Mouse (Mus musculus): Measurements from ENCODE around the gene Gucy1b2.
A peak's percentile ranks its signal among the peaks of the same experiment; 100 is the strongest.

Gucy1b2 gene

DNA sequence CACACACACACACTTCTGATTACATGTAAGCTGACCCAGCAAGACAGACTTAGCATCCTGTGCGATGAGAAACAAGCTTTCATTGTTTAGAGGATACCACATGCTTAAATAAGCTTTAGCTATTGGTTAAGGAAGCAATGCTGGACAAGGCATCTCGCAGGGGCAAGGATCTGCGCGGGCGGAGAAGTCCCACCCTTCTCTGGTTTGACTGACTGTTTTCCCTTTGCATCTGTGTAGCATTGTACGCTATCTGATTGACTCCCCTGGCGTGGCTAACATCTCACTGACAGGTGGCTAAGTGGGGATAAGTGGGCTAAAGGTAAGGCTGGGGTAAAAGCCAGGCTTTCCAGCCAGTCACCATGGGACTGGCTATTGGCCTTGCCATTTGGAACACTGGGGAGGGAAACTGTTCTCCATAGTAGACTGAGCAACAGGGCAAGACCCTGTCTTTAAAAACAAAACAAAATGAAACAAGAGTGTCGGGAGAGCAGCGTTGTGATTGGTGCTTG, at the start of gene Gucy1b2:
Gene Gucy1b2 (minus strand): TSS at position 51 of the 509 bp plus-strand sequence.
- no peak for DNase-seq (ENCODE audit: extremely low read depth, low read depth)

DNA sequence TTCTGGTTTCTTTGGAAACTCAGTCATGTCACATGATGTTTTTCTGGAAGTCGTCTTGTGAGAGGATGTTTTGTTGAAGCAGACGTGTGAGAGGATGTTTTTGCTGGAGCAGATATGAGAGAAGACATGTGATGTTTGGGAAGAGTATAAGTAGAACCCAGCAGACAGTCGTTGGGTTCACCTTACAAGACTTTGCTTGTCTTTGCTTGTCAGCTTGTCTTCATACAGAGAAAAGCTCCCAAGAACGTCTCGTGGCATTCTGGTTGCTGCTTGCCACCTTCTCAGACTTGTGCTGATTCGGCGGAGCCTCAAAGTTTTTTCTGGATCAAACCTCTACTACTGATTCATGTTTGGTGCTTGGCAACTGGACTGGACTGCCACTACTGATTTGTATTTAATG, 41.3 kb upstream of the Gucy1b2 start:
- no peak for DNase-seq (ENCODE audit: extremely low read depth, low read depth)

DNA sequence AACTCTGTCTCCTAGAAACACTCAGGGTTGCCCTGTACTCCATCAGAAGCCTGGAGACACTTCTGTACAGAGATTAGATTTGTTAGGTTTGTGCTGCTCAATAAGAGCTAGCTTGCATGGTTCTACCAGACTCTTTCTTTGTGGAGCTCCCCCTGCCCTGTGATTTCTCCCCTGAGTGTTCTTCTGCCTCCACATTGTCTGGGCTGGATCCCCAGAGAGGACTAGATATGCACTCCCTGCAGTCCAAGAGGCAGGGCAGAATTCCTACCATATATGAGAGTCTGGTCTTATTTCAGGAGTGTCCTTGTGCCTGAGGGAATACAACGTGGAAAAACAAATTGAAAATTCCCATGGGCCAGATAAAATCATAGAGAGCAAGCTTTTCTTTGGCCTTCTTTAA, 40.4 kb upstream of the Gucy1b2 start:
- no peak for DNase-seq (ENCODE audit: extremely low read depth, low read depth)

DNA sequence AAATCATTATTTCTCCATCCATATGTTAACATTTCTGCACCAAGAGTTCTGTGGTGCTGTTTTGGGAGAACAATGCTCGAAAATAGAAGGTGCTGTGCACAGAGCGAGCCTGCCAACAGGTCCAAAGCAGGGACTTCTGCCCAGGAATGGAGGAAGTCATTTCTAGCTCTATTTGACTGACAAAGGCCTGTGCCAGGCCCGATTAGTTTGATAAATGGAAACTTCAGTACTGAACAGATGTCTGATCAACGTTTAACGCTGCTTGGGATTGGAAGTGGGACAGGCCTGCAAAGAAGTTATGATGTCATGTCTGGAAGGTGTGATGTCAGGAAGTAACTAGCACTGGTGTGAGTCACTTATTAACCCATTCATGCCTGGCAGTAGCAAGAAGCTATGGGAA, 37.4 kb upstream of the Gucy1b2 start:
- DNase-seq (ENCODE audit: extremely low read depth, low read depth): no peak

DNA sequence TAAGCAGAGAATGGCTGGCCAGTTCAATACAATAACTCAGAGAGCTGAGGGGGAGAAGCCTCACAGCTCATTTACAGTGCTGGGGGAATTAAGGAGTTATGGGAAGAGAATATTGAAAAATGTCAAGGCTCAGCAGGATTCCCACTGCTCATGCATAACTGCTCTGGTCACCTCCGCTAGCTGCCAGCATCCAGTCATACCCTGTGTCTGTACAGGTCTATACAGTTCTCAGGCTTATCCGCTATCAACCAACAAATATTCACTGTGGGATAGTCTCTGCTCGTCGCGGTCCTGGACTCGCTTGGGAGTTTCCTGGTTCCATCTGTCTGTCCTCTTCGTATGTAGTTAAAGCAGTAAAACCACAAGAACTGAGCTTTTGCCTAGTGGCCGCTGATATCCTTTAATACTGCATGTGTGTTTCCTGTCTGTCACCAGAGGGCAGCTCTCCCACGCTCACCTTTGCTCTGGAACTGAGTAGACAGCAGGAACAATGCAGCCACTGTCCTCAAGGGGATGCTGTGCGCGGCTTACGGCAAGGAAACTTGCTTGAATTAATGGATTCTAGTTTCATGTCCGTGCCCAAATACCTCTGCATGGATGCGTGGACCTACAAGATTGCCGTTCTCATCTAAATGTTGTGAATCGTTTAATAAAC, 36.2 kb upstream of the Gucy1b2 start:
- DNase-seq (ENCODE audit: extremely low read depth, low read depth): peak; percentile 2

DNA sequence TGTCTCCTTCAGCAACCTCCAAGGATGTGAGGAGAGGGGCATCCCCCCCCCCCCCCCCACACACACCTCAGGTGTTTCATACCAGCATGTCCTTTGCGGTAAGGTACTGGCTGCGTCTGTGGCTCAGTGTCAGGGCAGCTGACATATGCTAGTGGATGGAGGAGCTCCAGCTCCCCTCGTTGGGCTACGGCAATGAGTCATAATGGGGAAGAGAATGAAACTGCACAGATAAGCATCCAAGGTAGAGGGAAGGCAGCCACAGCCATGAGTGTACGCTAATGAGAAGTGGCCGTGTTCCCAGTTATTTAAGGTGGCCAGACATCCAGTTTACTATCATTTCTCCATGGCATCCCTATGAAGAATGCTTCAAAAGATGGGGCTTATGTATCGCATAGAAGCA, 32.2 kb upstream of the Gucy1b2 start:
- DNase-seq (ENCODE audit: extremely low read depth, low read depth): no peak

DNA sequence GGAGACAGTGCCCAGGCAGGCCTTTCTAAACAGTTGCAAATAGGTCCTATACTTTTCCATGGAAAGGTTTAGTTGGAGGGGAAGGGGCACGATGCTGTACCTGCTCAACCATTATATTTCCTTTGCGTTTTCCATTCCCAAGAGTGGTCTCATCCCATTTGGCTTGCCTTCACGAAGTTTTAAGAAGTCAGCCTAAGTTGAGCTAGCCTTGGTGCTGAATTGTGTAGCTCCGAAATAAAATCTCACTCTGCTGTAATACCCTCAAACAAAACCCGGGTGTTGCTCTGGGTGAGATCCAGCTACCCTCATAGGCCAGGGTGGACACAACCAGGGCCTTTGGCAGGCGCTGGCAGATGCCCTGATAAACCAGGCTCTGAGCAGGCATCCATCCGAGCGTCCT, 25.3 kb upstream of the Gucy1b2 start:
- DNase-seq (ENCODE audit: extremely low read depth, low read depth): no peak

DNA sequence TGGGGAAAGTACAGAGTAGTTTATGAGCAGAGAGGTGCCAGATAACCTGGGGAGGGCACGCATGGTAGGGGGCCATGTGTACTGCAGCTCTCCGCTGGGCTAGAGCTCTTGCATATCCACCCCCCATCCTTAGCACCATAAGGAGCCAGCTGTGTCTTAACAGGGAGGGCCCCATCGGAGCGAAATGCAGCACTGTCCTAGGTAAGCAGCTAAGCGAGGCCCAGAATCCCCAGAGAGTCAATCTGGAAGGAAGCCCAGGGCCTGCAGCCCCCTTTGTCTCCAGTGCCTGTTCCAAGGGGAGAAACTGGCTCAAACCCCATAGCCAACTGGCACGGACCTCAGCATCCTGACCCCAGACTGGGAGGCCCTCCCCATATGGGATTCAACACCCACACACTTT, 23.3 kb upstream of the Gucy1b2 start:
- no peak for DNase-seq (ENCODE audit: extremely low read depth, low read depth)

DNA sequence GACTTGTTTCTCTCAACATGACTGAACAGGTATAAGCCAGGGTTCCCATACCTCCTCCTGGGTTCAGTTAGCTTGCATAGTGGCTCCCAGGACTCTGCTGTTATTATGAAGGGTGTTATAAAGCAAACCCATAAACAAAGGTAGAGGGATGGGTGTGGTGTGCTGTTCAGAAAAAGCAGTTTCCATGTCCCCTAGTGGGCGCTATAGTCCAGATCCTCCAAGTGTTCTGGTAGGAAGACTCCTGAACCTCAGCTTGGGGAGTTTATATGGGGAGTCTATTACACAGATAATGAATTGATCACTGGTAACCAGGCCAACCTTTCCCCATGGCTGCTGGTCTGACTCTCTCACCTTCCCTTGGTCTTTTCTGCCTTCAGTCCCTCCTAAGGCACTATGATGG, 18.4 kb upstream of the Gucy1b2 start:
- no peak for DNase-seq (ENCODE audit: extremely low read depth, low read depth)

DNA sequence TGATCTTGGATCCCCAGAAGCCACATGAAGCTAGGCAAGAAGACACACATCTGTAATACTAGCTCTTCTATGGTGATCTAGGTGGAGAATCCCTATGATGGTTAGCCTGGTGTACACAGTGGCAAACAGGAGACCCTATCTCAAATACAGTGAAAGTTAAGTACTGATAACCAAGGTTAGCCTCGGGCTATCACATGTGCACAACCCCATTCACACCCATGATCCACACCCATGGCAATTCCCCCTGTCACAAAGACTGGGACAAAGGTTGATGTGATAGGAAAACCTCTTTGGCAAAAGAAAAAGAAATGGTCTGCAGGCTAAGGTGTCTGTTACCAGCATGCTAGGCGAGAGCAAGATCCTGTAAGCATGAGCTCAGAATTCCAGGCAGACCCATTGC, 16.0 kb upstream of the Gucy1b2 start:
- no peak for DNase-seq (ENCODE audit: extremely low read depth, low read depth)

DNA sequence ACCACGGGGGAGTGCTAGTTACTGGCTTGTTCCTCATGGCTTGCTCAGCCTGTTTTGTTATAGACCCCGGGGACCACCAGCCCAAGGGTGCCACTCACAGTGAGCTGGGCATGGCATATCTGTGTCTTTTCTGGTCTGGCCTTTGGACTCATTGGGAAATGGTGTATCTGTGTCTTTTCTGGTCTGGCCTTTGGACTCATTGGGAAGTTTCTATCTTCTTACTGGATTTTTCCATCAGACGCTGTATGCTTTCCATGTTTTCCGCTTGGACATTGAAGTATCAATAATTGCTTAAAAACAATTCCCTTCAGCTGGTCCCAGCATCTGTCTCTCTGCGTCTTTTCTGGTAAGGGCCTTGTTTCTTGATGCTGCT, 12.7 kb upstream of the Gucy1b2 start:
- DNase-seq (ENCODE audit: extremely low read depth, low read depth): no peak

DNA sequence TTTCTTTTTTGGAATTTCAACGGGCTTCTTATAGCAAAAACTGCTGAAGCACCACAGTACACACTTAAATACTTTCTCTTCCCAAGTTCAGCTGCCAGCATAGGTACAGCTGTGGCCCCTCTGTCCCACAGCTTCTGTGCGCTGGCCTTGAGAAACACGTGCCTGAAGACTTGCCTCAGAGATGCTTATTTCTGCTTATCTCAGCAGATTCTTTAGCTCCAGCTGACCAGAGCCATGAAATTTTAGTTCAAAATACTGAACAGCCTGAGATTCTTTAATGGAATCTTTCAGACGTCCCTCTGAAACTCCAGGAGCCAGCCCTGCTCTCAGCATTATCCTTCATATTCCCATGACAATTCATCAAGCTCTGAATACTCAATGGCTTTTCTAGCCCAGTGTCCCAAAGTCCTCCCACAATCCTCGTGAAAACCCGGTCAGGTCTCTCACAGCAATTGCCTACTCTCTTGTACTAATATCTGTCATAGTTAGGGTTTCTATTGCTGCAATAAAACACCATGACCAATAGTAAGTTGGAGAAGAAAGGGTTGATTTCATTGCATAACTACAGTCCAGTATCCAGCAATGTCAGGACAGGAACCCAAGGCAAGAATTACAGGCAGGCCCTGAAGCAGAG, 12.1 kb upstream of the Gucy1b2 start:
- DNase-seq (ENCODE audit: extremely low read depth, low read depth): no peak

DNA sequence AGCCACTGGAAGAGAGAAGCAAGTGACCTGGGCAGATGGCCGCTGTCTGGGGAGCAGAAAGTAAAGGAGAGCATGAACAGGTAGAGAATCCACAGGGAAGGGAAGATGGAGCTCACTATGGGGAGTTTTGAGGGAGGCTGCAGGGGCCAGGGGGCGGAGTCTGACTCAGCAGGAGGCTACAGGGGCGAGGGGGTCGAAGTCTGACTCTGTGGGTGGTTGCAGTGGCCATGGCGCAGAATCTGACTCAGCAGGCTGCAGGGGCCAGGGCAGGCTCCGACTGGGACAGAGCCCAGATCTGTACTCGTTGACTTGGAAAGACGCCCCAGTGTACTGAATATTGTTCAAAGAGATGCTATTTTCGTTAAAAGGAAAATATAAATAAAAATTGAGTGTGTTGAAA, 8.9 kb upstream of the Gucy1b2 start:
- DNase-seq (ENCODE audit: extremely low read depth, low read depth): no peak

DNA sequence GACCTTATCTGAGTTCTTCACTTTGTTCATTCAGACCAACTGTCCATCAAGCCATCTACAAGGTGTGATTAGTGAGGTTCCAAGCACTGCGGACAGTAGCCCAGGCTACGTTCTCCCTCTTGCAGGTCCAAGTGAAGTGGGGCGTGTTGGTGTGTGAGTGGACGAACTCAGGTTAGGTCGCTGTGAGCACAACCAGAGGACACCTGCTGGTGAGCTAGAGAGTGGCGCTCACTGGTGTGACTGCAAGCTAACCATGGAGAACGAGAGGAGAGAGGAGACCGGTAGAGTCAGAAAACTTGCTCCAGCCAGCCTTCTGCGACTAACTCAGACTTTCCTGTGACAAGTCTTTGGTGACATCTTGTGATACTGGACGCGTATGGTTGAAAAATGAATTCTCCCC, 3.5 kb upstream of the Gucy1b2 start:
- no peak for DNase-seq (ENCODE audit: extremely low read depth, low read depth)

DNA sequence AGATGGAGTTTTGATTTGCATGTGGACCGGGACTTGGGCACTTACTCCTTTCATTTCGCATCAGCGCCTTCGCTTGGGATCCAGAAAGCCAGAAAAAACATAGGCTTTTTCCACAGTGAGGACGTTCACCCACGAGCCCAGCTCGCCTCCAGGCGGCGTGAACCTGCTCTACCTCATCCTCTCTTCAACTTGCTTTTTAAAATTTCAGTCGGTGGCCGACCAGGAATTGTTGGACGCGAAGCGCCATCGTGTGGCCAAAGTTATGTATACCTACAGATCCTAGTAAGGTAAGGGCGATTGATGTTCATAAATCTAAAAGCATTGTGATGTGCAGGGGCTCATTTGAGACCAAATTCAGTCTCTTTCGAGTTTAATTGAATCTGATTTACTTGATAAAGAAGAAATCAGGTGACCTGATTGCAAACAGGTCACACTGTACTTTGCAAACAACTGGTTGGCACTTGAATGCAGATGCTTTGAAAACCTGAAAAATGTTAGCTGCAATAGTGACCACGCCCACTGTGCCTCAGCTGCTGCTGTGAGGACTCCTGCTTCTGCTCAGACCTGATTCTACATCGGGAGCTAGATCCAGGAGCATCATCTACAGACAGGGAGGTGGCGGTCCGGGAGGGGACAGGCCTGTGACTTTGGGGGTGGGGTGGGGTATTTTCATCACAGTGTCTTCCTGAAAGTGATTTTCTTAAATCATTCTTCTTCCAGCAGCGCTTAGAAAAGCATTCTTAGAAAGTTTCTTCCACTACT, 1.5 kb upstream of the Gucy1b2 start:
- peak; percentile 39 for DNase-seq (ENCODE audit: extremely low read depth, low read depth)

DNA sequence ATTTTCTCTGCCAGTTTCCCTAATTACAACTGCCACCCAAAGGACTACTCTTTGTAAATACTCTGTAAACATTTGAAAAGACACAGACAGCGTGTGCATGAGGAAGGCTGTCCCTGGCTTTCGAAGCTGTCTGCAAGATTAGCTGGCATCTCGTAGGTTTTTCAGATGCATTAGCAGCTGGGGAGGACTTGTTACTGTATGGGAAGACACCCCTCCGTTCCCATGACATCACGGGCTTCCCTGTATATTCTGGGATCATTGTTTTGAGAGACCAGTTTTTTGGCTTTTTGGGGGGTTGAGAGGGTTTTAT, 564 bp downstream of the Gucy1b2 start:
- DNase-seq (ENCODE audit: extremely low read depth, low read depth): no peak

DNA sequence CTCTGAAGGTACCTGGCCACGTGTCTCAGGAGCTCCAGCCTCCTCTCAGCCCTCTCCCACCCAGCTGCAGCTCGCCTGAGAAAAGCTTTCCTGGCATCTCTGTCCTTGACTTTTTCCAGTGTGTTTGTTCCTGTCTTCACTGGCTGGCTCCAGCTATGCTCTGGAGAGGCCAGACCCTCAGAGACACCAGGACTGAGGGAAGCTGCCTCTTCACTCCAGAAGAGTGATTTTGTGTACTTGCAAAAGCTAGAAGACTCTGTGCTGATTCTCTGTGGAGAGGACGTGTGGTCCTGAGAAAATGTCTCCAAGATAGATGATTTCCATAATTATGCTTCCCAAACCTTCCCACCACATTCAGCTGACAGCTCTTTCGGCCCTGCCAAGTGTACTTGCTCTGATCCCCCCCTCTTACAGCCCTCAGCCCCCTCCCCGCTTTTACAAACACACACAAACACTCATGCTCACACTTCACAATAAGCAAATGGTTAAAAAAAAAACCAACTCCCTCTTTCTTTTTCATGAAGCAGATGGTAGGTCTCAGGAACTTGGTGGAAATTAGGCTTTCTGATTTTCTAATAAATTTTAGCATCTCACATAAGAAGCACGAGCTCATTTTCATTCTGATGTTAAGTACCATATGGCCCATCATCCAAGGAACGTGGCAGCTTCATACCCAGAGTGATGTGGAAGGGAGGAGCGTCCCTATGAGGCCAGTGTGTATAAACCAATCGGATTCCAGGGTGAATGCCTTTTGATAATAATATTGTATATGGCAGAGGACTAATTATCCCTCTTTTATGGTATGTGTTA, 1.1 kb downstream of the Gucy1b2 start:
- no peak for DNase-seq (ENCODE audit: extremely low read depth, low read depth)

DNA sequence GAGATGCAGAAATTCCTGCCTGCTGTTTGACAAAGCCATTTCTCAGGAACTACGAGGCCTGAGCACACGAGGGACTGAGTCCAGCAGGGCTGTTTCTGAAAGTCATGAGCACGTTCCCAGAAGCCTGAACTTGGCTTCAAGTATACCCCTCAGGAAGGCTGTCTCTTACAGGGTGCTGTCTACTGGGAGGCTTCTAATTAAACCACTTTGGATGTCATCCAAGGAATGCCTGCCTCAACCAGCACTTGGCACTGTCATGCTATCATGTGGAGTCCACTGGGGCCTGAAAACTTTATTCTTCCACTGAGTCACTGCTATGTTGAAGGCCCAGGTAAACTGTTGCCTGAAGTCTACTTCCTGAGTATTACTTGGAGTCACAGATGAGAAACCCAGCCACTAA, 2.0 kb downstream of the Gucy1b2 start:
- DNase-seq (ENCODE audit: extremely low read depth, low read depth): no peak

DNA sequence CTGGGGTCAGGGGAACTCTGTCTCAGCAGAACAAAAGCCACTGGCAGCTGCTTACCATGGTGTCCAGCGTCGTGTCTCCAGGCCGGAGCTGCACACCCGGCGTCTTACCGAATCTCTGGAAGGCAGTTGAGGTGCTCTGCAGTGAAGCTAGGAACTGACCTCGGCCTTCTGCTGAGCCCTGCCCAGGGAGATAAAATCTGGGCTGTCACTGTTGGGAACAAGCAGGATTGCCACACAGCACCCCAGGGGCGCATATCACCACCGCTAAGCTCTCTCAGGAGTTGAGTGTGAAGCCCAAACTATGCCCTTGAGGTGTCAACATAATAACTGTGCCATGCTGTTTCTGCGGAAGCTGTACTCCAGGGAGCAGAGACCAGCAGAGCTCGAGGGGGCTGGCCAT, 2.8 kb downstream of the Gucy1b2 start:
- DNase-seq (ENCODE audit: extremely low read depth, low read depth): no peak

DNA sequence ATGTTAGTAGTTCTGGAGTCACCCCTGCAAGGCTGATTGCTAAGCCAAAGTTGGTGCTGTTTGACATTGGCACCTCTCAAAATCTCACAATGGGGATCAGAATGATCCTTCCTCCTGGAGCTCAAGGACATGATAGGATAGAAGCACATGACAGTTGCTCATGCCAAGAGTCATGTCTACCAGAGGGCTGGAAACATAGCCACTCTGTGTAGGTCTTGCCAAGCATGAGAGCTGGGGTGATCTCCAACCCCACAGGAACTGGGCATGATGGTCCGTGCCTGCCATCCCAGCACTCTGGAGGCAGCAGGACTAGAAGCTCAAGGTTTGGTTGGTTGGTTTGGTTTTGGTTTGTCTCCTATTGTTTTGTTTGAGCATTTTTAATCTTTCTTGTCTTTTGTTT, 5.4 kb downstream of the Gucy1b2 start:
- DNase-seq (ENCODE audit: extremely low read depth, low read depth): no peak

DNA sequence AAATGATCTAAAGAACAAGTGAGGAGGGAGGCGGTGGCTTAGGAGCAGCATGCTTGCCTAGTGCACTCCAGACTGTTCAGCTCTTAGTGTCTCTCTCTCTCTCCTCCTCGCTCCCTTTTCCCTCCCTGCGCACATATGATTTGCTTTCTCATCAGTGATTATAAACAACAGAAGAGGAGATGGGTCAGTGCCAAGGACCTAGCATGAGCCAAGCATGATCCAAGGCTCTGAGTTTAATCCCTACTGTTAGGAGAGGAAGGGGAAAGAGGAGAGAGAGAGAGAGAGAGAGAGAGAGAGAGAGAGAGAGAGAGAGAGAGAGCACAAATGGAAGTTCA, 8.9 kb downstream of the Gucy1b2 start:
- no peak for DNase-seq (ENCODE audit: extremely low read depth, low read depth)
